Mouse (Mus musculus): ENCODE data around the gene Rnf39. TPM values are rescaled to one million over a fixed set of nuclear protein-coding genes. Genes with fewer than 3 reads are reported as not detected.

Rnf39 gene
- total and polyA plus RNA-seq, 3 experiments = not detected

GRCm38 (mm10) chr17:36896583-36896982, 46.1 kb upstream of the Rnf39 start:
- H3K4me1 ChIP-seq (ENCODE audit: control insufficient read depth in 1 of 2, insufficient read depth in 2 of 2) = no peaks in the 10 kb centered on the region
- no peak overlapping the region for H3K9ac ChIP-seq (ENCODE audit: insufficient read depth, low read depth)
- peak; percentile 24 for DNase-seq (ENCODE audit: extremely low read depth)
- H3K9me3 ChIP-seq (replicated peaks; ENCODE audit: low read length) = no peaks in the 10 kb centered on the region
- H3K27me3 ChIP-seq (replicated peaks) = no peaks in the 10 kb centered on the region
- no peak overlapping the region for H3K4me3 ChIP-seq (replicated peaks in 1 of 3; ENCODE audit: low read depth in 2 of 3, low read length in 2 of 3, poor library complexity in 1 of 3)
- in situ Hi-C loops (cut with MboI; ENCODE audit: low pct_ligation_motif_present, low pct_unique_long_range_greater_than_20kb, low sequenced_read_pairs) = loop anchor here (10.0 kb wide), 1 partner anchor 168 kb away; no protein-coding TSS in a partner anchor
- H3K4me2 ChIP-seq (ENCODE audit: insufficient read depth, low read depth, poor library complexity, severe bottlenecking) = no peak overlapping the region
- TF ChIP-seq HCFC1 (IDR thresholded peaks at IDR 0.05; ENCODE audit: low read depth, low read length) (no peak), SIN3A (IDR thresholded peaks at IDR 0.05; ENCODE audit: low read length) (no peak), JUN (IDR thresholded peaks at IDR 0.05; ENCODE audit: insufficient read depth, low read depth, low read length) (no peak), USF2 (conservative IDR thresholded peaks at IDR 0.05; ENCODE audit: low read depth, low read length) (no peak), USF1 (IDR thresholded peaks at IDR 0.05; ENCODE audit: low read depth, low read length) (no peak), CTCF (conservative IDR thresholded peaks at IDR 0.05 in 1 of 2, IDR thresholded peaks at IDR 0.05 in 1 of 2; ENCODE audit: low read depth in 2 of 2, low read length in 2 of 2) (peak; percentile 39 to 58; a peak in 3 of 4 replicates), TCF12 (IDR thresholded peaks at IDR 0.05; ENCODE audit: low read depth, low read length) (no peak), NRF1 (IDR thresholded peaks at IDR 0.05; ENCODE audit: low read depth, low read length) (no peak), GABPA (IDR thresholded peaks at IDR 0.05; ENCODE audit: insufficient replicate concordance, low read depth, low read length) (no peak), POLR2AphosphoS2 (IDR thresholded peaks at IDR 0.05; ENCODE audit: low read depth, low read length) (no peak), SMC3 (IDR thresholded peaks at IDR 0.05; ENCODE audit: low read depth, low read length) (peak; percentile 34), RAD21 (IDR thresholded peaks at IDR 0.05; ENCODE audit: low read depth, low read length) (peak; percentile 0), MAZ (IDR thresholded peaks at IDR 0.05; ENCODE audit: low read depth, low read length) (no peak)
- H3K79me2 ChIP-seq (replicated peaks; ENCODE audit: control insufficient read depth, extremely low read depth, insufficient read depth, poor library complexity, severe bottlenecking) = no peaks in the 10 kb centered on the region
- H3K36me3 ChIP-seq (replicated peaks in 1 of 2; ENCODE audit: control insufficient read depth in 1 of 2, insufficient read depth in 1 of 2, low read length in 1 of 2) = no peaks in the 10 kb centered on the region
- dilution Hi-C loops (cut with MboI; ENCODE audit: extremely low pct_ligation_motif_present, extremely low pct_unique_long_range_greater_than_20kb, low sequenced_read_pairs) = no loop called here
- H3K27ac ChIP-seq (ENCODE audit: insufficient read depth, low read depth) = no peak overlapping the region

GRCm38 (mm10) chr17:36897065-36897464, 45.7 kb upstream of the Rnf39 start:
- Histone ChIP-seq H3K79me2 (replicated peaks; ENCODE audit: control insufficient read depth, extremely low read depth, insufficient read depth, poor library complexity, severe bottlenecking) (no peaks in the 10 kb centered on the region), H3K9ac (ENCODE audit: insufficient read depth, low read depth) (no peak overlapping the region), H3K27me3 (replicated peaks) (no peaks in the 10 kb centered on the region), H3K4me2 (ENCODE audit: insufficient read depth, low read depth, poor library complexity, severe bottlenecking) (no peak overlapping the region), H3K9me3 (replicated peaks; ENCODE audit: low read length) (no peaks in the 10 kb centered on the region), H3K4me3 (replicated peaks in 1 of 3; ENCODE audit: low read depth in 2 of 3, low read length in 2 of 3, poor library complexity in 1 of 3) (no peak overlapping the region), H3K27ac (ENCODE audit: insufficient read depth, low read depth) (no peak overlapping the region), H3K36me3 (replicated peaks in 1 of 2; ENCODE audit: control insufficient read depth in 1 of 2, insufficient read depth in 1 of 2, low read length in 1 of 2) (no peaks in the 10 kb centered on the region), H3K4me1 (ENCODE audit: control insufficient read depth in 1 of 2, insufficient read depth in 2 of 2) (no peaks in the 10 kb centered on the region)
- no peak for TF ChIP-seq POLR2A (IDR thresholded peaks at IDR 0.05; ENCODE audit: low read depth, low read length)
- no peak for TF ChIP-seq PAX5 (IDR thresholded peaks at IDR 0.05; ENCODE audit: low read length)
- no peak for TF ChIP-seq E2F4 (IDR thresholded peaks at IDR 0.05; ENCODE audit: insufficient replicate concordance, low read depth, low read length)
- TF ChIP-seq CTCF (conservative IDR thresholded peaks at IDR 0.05 in 1 of 2, IDR thresholded peaks at IDR 0.05 in 1 of 2; ENCODE audit: low read depth in 2 of 2, low read length in 2 of 2) = no peak
- no peak for TF ChIP-seq MEF2A (IDR thresholded peaks at IDR 0.05; ENCODE audit: borderline replicate concordance, low read depth, low read length)
- TF ChIP-seq USF2 (conservative IDR thresholded peaks at IDR 0.05; ENCODE audit: low read depth, low read length) = no peak
- no peak for TF ChIP-seq IRF4 (IDR thresholded peaks at IDR 0.05; ENCODE audit: low read depth, low read length)
- in situ Hi-C loops (cut with MboI; ENCODE audit: low pct_ligation_motif_present, low pct_unique_long_range_greater_than_20kb, low sequenced_read_pairs) = loop anchor here (10.0 kb wide), 1 partner anchor 168 kb away; no protein-coding TSS in a partner anchor
- dilution Hi-C loops (cut with MboI; ENCODE audit: extremely low pct_ligation_motif_present, extremely low pct_unique_long_range_greater_than_20kb, low sequenced_read_pairs) = no loop called here
- DNase-seq (ENCODE audit: extremely low read depth) = no peak

Data from CH12.LX (cell line).